Mouse (Mus musculus) kidney, postnatal 0 days (tissue): Measurements from ENCODE around the gene Trpv1. TPM values are rescaled to one million over a fixed set of nuclear protein-coding genes. Genes with fewer than 3 reads are reported as not detected.

Source experiments
- ATAC-seq: fragments of 200-750 bp; cut with Nextera tagmentation; replicated peaks from 2 replicates; pipeline ENCODE4 v1.8.0; 2017; ENCODE audit warnings: low read depth, moderate number of reproducible peaks, moderate TSS enrichment, moderate library complexity; ENCODE audit not compliant: low FRiP score
- DNase-seq: peaks from one replicate; pipeline ENCODE4 v3.0.0-alpha.2; 2016; ENCODE audit warnings: low spot score
- H3K27ac ChIP-seq: fragments of 300-500 bp; sonication (generic); 2 replicates; pipeline ENCODE4 v1.5.1; 2014; ENCODE audit warnings: mild to moderate bottlenecking
- H3K27me3 ChIP-seq: fragments of 300-500 bp; sonication (generic); 2 replicates; pipeline ENCODE4 v1.6.1; 2014; ENCODE audit warnings: low read length, mixed read lengths; ENCODE audit not compliant: insufficient read depth
- H3K36me3 ChIP-seq: fragments of 300-500 bp; sonication (generic); 2 replicates; pipeline ENCODE4 v1.6.1; 2014; ENCODE audit warnings: low read length, mixed read lengths; ENCODE audit not compliant: insufficient read depth
- H3K4me1 ChIP-seq: fragments of 300-500 bp; sonication (generic); replicated peaks from 2 replicates; pipeline ENCODE4 v1.6.1; 2014; ENCODE audit warnings: antibody characterized with exemption, low read length, mixed read lengths; ENCODE audit not compliant: insufficient read depth
- H3K4me2 ChIP-seq: fragments of 300-500 bp; sonication (generic); 2 replicates; pipeline ENCODE4 v1.6.1; 2014; ENCODE audit warnings: mild to moderate bottlenecking, low read length, moderate library complexity, mixed read lengths
- H3K4me3 ChIP-seq: fragments of 300-500 bp; sonication (generic); replicated peaks from 2 replicates; pipeline ENCODE4 v1.5.1; 2014; ENCODE audit warnings: low read depth, low read length
- H3K9ac ChIP-seq: fragments of 300-500 bp; sonication (generic); 2 replicates; pipeline ENCODE4 v1.6.1; 2014; ENCODE audit warnings: low read depth, low read length
- H3K9me3 ChIP-seq: fragments of 300-500 bp; sonication (generic); replicated peaks from 2 replicates; pipeline ENCODE4 v1.6.1; 2016; ENCODE audit warnings: low read length, inconsistent platforms, mixed read lengths
- CTCF ChIP-seq: IDR thresholded peaks from 2 replicates; pipeline ENCODE4 v1.5.1; 2016; ENCODE audit warnings: antibody characterized with exemption, low read depth, mild to moderate bottlenecking, moderate library complexity
- WGBS: fragments of 180-500 bp; shearing (Covaris S2); extraction: QIAGEN DNeasy Blood & Tissue Kit; methylation state at CpG from one replicate; pipeline ENCODE4 v1.1.7; 2014; 5-methylcytosine and 5-hydroxymethylcytosine counted together
- polyA plus RNA-seq: library from polyadenylated mRNA; unstranded; fragments of >200 nt; fragmentation: Nextera tagmentation; extraction: Ambion mirVana; gene quantifications from 2 replicates; pipeline ENCODE4 v1.2.1, GENCODE M21; 2015

The Trpv1 gene
- polyA plus RNA-seq, 1 experiment from 2014 or later: not detected

DNA sequence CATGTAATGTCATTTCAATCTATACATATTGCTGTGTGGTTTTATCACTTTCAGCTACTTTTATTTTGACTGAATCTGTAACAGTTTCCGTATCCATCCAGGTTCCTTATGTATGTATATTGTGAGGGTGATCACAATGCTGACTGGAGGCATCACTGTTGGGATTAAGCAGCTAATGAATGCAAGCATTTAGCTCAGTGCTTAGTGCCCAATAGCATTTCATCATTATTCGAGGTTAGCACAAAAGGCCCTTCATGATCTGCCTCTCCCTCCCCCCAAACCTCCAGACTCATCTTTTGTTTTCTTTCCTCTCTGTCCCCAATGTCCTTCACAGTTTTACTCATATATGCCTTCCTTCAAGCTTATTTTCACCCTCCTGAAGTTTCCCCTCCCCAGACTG lies 69.0 kb downstream of the Trpv1 start:
- no peaks in the 10 kb centered on the region for H3K9me3 ChIP-seq
- no peaks in the 10 kb centered on the region for H3K27me3 ChIP-seq
- no peak overlapping the region for H3K9ac ChIP-seq
- H3K36me3 ChIP-seq: no peaks in the 10 kb centered on the region
- WGBS: 64% methylated on average over 2 of the region's 2 CpGs
- no peak overlapping the region for H3K4me2 ChIP-seq
- TF ChIP-seq CTCF: no peak
- H3K27ac ChIP-seq: no peak overlapping the region
- H3K4me1 ChIP-seq: no peaks in the 10 kb centered on the region
- no peak for DNase-seq
- no peak overlapping the region for H3K4me3 ChIP-seq
- no peak for ATAC-seq

Other genes with a start within 250 kb of the Trpv1 start
- gene P2rx1, start 235.2 kb upstream of the Trpv1 start, polyA plus RNA-seq: 2.4 and 2.6 TPM in 2 replicates
- 4.3 and 5.4 TPM in 2 replicates for gene Camkk1, start 215.3 kb upstream of the Trpv1 start, polyA plus RNA-seq
- 6.2 and 6.6 TPM in 2 replicates for gene Ncbp3, start 186.5 kb upstream of the Trpv1 start, polyA plus RNA-seq
- 0.14 and 0.22 TPM in 2 replicates for gene Itgae, start 143.7 kb upstream of the Trpv1 start, polyA plus RNA-seq
- gene Haspin, start 96.0 kb upstream of the Trpv1 start, polyA plus RNA-seq: 7.3 and 8.5 TPM in 2 replicates
- 1.3 and 1.6 TPM in 2 replicates for gene P2rx5, start 73.9 kb upstream of the Trpv1 start, polyA plus RNA-seq
- gene Emc6, start 57.3 kb upstream of the Trpv1 start, polyA plus RNA-seq: 182 and 187 TPM in 2 replicates
- gene Tax1bp3, start 57.2 kb upstream of the Trpv1 start, polyA plus RNA-seq: 227 and 237 TPM in 2 replicates
- gene Ctns, start 35.2 kb upstream of the Trpv1 start, polyA plus RNA-seq: 21.7 and 22.8 TPM in 2 replicates
- 3.8 and 3.9 TPM in 2 replicates for gene Shpk, start 34.8 kb upstream of the Trpv1 start, polyA plus RNA-seq
- 0.16 and 0.19 TPM in 2 replicates for gene Trpv3, start 33.1 kb downstream of the Trpv1 start, polyA plus RNA-seq
- gene Aspa, start 95.3 kb downstream of the Trpv1 start, polyA plus RNA-seq: 62.8 and 68.6 TPM in 2 replicates
- not detected in 2 replicates for gene Gm49340, start 95.4 kb downstream of the Trpv1 start, polyA plus RNA-seq
- gene Spata22, start 95.4 kb downstream of the Trpv1 start, polyA plus RNA-seq: 0.26 and 0.28 TPM in 2 replicates
- not detected in 2 replicates for gene Olfr20, start 116.5 kb downstream of the Trpv1 start, polyA plus RNA-seq
- not detected in 2 replicates for gene Olfr376, start 137.0 kb downstream of the Trpv1 start, polyA plus RNA-seq
- gene Olfr1, start 165.3 kb downstream of the Trpv1 start, polyA plus RNA-seq: not detected in 2 replicates
- gene Olfr378, start 194.2 kb downstream of the Trpv1 start, polyA plus RNA-seq: not detected in 2 replicates
- not detected in 2 replicates for gene Olfr380, start 223.2 kb downstream of the Trpv1 start, polyA plus RNA-seq